Mouse (Mus musculus): Measurements from ENCODE around the gene 1700069L16Rik. TPM values are rescaled to one million over a fixed set of nuclear protein-coding genes. Genes with fewer than 3 reads are reported as not detected.

1700069L16Rik gene
- polyA plus RNA-seq, 1 experiment from 2014 or later, result not detected

DNA sequence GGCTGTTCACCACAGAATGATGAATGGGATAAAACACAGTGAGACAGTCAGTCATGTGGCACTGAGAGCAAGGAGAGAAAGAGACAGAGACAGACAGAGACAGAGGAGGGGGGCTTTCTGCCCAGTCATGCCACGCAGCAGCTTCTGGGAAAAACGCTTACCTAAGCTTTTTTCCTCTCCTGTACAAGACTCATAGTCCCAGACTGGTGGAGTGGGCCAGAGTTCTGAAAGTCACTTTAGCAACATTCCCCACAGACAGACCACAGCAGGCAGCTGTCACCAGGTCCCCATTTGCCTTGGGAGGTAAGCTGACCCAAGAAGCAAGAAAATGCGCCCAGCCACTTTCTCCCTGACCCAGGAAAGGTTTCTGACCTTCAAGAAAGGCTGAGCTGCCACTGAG, 42.1 kb downstream of the 1700069L16Rik start:
- no peak overlapping the region for H3K4me3 ChIP-seq (ENCODE audit: low read length)
- WGBS, result 68% methylated on average over 3 of the region's 3 CpGs

DNA sequence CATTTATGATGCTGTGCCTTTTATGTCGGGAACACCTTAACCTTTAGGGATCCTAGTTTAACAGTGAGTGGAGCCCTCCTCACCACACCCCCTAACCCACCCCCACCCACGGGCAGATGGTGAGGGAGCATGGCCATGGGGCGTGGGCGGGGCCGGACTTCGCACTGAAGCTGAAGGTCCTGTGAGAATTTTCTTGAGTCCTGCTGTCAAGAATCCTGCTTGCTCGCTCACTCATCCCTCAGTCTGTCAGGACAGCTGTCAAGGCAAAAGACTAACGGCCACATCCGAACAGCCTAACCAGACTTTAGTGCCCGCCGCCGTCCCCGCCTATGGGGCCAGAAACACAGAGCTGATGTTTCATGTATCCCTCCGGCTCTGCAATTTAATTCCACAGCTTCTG, 43.4 kb downstream of the 1700069L16Rik start:
- H3K4me1 ChIP-seq (replicated peaks; ENCODE audit: control insufficient read depth, insufficient read depth, low read length), result no peaks in the 10 kb centered on the region
- WGBS, result 57% methylated on average over 14 of the region's 14 CpGs
- no peaks in the 10 kb centered on the region for H3K27me3 ChIP-seq (ENCODE audit: control insufficient read depth, insufficient read depth, low read depth, low read length)
- H3K9ac ChIP-seq (ENCODE audit: low read length), result no peak overlapping the region
- H3K4me3 ChIP-seq (ENCODE audit: low read length), result no peak overlapping the region
- H3K4me2 ChIP-seq (ENCODE audit: low read depth, low read length), result no peak overlapping the region
- no peak overlapping the region for H3K27ac ChIP-seq (ENCODE audit: low read length)
- H3K36me3 ChIP-seq (ENCODE audit: control insufficient read depth, insufficient read depth, low read length), result no peaks in the 10 kb centered on the region
- no peaks in the 10 kb centered on the region for H3K9me3 ChIP-seq (ENCODE audit: control insufficient read depth, low read length)
- ATAC-seq (ENCODE audit: low read depth), result no peak

More for the DNA sequence above, 42.1 kb downstream of the 1700069L16Rik start:
- H3K27ac ChIP-seq (ENCODE audit: low read length), result no peak overlapping the region
- no peaks in the 10 kb centered on the region for H3K4me1 ChIP-seq (replicated peaks; ENCODE audit: control insufficient read depth, insufficient read depth, low read length)
- no peak for ATAC-seq (ENCODE audit: low read depth)
- no peak overlapping the region for H3K4me2 ChIP-seq (ENCODE audit: low read depth, low read length)
- H3K9ac ChIP-seq (ENCODE audit: low read length), result no peak overlapping the region
- H3K27me3 ChIP-seq (ENCODE audit: control insufficient read depth, insufficient read depth, low read depth, low read length), result no peaks in the 10 kb centered on the region
- H3K9me3 ChIP-seq (ENCODE audit: control insufficient read depth, low read length), result no peaks in the 10 kb centered on the region
- H3K36me3 ChIP-seq (ENCODE audit: control insufficient read depth, insufficient read depth, low read length), result no peaks in the 10 kb centered on the region

DNA sequence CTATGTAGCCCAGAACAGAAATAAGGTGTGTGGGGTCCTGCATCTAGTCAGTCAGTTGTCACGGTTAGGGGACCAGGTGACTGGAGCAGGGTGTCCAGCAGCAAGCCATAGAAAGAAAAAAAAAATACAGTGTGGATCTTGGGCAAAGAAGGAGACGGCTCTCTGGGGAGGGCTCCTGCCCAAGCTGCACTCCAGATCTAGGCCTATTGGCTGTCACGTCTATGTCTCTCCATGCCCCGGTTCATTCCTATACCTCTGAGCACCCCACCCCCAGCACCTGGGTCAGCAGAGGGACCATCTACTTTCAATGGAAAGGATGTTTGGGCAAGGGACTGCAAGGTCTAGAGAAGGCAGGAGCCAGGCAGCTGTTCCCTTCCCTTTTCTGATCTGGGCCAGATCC, 45.1 kb downstream of the 1700069L16Rik start:
- no peaks in the 10 kb centered on the region for H3K27me3 ChIP-seq (ENCODE audit: control insufficient read depth, insufficient read depth, low read depth, low read length)
- H3K27ac ChIP-seq (ENCODE audit: low read length), result no peak overlapping the region
- no peak for ATAC-seq (ENCODE audit: low read depth)
- H3K36me3 ChIP-seq (ENCODE audit: control insufficient read depth, insufficient read depth, low read length), result no peaks in the 10 kb centered on the region
- no peak overlapping the region for H3K4me3 ChIP-seq (ENCODE audit: low read length)
- H3K9ac ChIP-seq (ENCODE audit: low read length), result no peak overlapping the region
- 93% methylated on average over 4 of the region's 4 CpGs for WGBS
- no peaks in the 10 kb centered on the region for H3K9me3 ChIP-seq (ENCODE audit: control insufficient read depth, low read length)
- no peaks in the 10 kb centered on the region for H3K4me1 ChIP-seq (replicated peaks; ENCODE audit: control insufficient read depth, insufficient read depth, low read length)
- H3K4me2 ChIP-seq (ENCODE audit: low read depth, low read length), result no peak overlapping the region

DNA sequence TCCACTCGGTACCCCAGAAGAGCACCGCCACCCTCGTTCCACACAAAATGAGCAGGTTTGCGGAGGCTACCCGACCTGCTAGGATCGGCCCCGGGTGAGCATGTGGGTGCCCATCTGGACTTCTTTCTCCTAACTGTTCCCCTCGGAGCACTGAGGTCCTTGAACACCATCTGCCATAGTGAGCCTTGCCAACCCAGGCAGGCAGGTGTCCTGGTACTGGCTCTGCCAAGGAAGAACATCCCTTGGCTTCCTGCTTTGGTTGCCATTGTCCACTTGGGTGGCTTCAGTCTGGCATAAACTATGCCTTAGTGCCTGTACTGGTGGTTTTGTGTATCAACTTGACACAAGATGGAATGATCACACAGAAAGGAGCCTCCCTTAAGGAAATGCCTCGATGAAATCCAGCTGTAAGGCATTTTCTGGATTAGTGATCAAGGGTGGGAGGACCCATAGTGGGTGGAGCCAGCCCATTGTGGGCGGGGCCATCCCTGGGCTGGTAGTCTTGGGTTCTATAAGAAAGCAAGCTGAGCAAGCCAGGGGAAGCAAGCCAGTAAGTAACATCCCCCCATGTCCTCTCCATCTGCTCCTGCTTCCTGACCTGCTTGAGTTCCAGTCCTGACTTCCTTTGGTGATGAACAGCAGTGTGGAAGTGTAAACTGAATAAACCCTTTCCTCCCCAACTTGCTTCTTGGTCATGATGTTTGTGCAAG, 45.7 kb downstream of the 1700069L16Rik start:
- H3K4me3 ChIP-seq (ENCODE audit: low read length), result no peak overlapping the region
- no peaks in the 10 kb centered on the region for H3K4me1 ChIP-seq (replicated peaks; ENCODE audit: control insufficient read depth, insufficient read depth, low read length)
- no peak for ATAC-seq (ENCODE audit: low read depth)
- H3K9ac ChIP-seq (ENCODE audit: low read length), result no peak overlapping the region
- no peaks in the 10 kb centered on the region for H3K9me3 ChIP-seq (ENCODE audit: control insufficient read depth, low read length)
- no peak overlapping the region for H3K27ac ChIP-seq (ENCODE audit: low read length)
- 77% methylated on average over 10 of the region's 10 CpGs for WGBS
- no peaks in the 10 kb centered on the region for H3K36me3 ChIP-seq (ENCODE audit: control insufficient read depth, insufficient read depth, low read length)
- H3K4me2 ChIP-seq (ENCODE audit: low read depth, low read length), result no peak overlapping the region
- no peaks in the 10 kb centered on the region for H3K27me3 ChIP-seq (ENCODE audit: control insufficient read depth, insufficient read depth, low read depth, low read length)

DNA sequence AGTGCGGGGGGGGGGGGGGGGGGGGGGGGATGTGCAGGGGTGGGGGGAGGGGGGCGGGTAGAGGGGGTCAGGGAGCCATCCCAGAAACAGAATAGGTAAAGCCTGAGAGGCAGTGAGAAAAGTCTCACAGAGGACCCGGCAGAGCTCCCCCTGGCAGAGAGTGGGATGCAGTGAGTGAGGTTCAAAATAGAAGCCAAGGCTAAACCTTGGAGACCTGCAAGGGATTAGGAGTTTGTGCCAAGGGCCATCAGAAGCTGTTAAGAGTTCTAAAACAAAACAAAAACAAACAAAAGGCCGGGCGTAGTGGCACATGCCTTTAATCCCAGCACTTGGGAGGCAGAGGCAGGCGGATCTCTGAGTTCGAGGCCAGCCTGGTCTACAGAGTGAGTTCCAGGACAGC, 47.0 kb downstream of the 1700069L16Rik start:
- Histone ChIP-seq H3K4me3 (ENCODE audit: low read length) (no peak overlapping the region), H3K4me2 (ENCODE audit: low read depth, low read length) (no peak overlapping the region), H3K9ac (ENCODE audit: low read length) (no peak overlapping the region), H3K4me1 (replicated peaks; ENCODE audit: control insufficient read depth, insufficient read depth, low read length) (no peaks in the 10 kb centered on the region), H3K36me3 (ENCODE audit: control insufficient read depth, insufficient read depth, low read length) (no peaks in the 10 kb centered on the region), H3K27me3 (ENCODE audit: control insufficient read depth, insufficient read depth, low read depth, low read length) (no peaks in the 10 kb centered on the region), H3K27ac (ENCODE audit: low read length) (no peak overlapping the region), H3K9me3 (ENCODE audit: control insufficient read depth, low read length) (no peaks in the 10 kb centered on the region)
- 80% methylated on average over 5 of the region's 7 CpGs for whole genome bisulfite sequencing
- no peak for ATAC-seq (ENCODE audit: low read depth)

DNA sequence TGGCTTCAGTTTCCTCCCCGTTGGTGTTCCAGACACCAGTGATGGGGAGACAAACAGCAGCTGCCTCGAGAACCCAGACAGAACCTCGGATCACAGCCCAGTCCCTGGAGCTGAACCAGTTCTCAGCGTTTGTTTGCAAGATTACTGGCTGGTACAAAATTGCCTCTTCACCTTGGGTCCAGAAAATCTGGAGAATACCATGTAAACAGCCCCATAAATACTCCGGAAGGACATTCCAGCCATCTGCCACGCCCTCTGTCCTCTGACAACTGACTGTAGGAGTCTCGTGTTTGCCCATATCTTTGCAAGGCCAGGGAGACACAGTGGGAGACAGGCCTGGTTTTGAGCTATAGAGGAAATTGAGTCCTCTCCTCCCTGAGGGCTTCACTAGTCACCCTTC, 49.7 kb downstream of the 1700069L16Rik start:
- Histone ChIP-seq H3K4me2 (ENCODE audit: low read depth, low read length) (no peak overlapping the region), H3K9me3 (ENCODE audit: control insufficient read depth, low read length) (no peaks in the 10 kb centered on the region), H3K4me1 (replicated peaks; ENCODE audit: control insufficient read depth, insufficient read depth, low read length) (no peaks in the 10 kb centered on the region), H3K27me3 (ENCODE audit: control insufficient read depth, insufficient read depth, low read depth, low read length) (no peaks in the 10 kb centered on the region), H3K9ac (ENCODE audit: low read length) (no peak overlapping the region), H3K4me3 (ENCODE audit: low read length) (no peak overlapping the region), H3K27ac (ENCODE audit: low read length) (no peak overlapping the region), H3K36me3 (ENCODE audit: control insufficient read depth, insufficient read depth, low read length) (no peaks in the 10 kb centered on the region)
- WGBS, result 52% methylated on average over 7 of the region's 7 CpGs
- ATAC-seq (ENCODE audit: low read depth), result no peak

DNA sequence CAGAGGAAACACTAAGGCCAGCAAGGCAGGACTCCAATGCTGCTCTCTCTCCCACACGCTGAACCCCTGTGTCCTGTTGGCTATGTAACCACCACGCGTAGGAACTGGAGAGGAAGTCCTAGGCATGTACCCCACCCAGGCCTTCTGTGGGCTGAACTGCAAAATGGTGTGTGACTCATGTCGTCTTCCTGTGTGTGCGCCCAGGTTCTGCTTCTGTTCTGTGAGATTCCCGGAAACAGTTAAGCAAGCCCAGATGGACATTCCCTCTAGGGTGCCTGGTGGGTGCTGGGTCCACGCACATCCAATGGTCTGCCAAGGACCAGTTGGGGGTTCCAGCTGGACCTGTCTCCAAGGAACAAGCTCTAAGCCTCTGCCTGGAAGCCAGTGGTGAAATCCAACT, 52.1 kb downstream of the 1700069L16Rik start:
- peak; percentile 60; the same call in 1 of the 2 replicates for ATAC-seq (ENCODE audit: low read depth)
- H3K9me3 ChIP-seq (ENCODE audit: control insufficient read depth, low read length), result no peaks in the 10 kb centered on the region
- no peak overlapping the region for H3K27ac ChIP-seq (ENCODE audit: low read length)
- H3K27me3 ChIP-seq (ENCODE audit: control insufficient read depth, insufficient read depth, low read depth, low read length), result no peaks in the 10 kb centered on the region
- no peaks in the 10 kb centered on the region for H3K36me3 ChIP-seq (ENCODE audit: control insufficient read depth, insufficient read depth, low read length)
- H3K9ac ChIP-seq (ENCODE audit: low read length), result no peak overlapping the region
- H3K4me2 ChIP-seq (ENCODE audit: low read depth, low read length), result no peak overlapping the region
- H3K4me3 ChIP-seq (ENCODE audit: low read length), result no peak overlapping the region
- WGBS, result 73% methylated on average over 7 of the region's 7 CpGs
- H3K4me1 ChIP-seq (replicated peaks; ENCODE audit: control insufficient read depth, insufficient read depth, low read length), result no peaks in the 10 kb centered on the region

DNA sequence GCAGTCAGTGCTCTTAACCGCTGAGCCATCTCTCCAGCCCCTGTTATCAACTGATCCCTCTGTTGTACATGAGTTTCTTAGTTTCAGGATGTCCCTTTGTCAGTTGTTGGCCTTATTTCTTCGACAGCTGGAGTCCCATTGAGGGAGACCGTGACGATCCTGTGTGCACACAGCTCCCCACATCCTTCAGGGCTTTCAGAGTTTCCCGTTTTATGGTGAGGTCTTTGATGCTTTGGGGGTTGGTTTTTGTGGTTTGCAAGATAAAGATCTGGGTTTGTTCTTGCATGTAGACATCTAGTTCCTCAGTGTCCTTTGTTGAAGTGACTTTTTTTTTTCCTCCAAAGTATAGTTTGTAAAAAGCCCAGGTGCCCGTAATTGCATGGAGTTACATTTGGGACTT, 54.0 kb downstream of the 1700069L16Rik start:
- WGBS, result 70% methylated on average over 6 of the region's 6 CpGs
- H3K4me2 ChIP-seq (ENCODE audit: low read depth, low read length), result no peak overlapping the region
- no peak overlapping the region for H3K4me3 ChIP-seq (ENCODE audit: low read length)
- no peaks in the 10 kb centered on the region for H3K36me3 ChIP-seq (ENCODE audit: control insufficient read depth, insufficient read depth, low read length)
- ATAC-seq (ENCODE audit: low read depth), result no peak
- H3K9ac ChIP-seq (ENCODE audit: low read length), result no peak overlapping the region
- no peak overlapping the region for H3K27ac ChIP-seq (ENCODE audit: low read length)
- H3K27me3 ChIP-seq (ENCODE audit: control insufficient read depth, insufficient read depth, low read depth, low read length), result no peaks in the 10 kb centered on the region
- H3K4me1 ChIP-seq (replicated peaks; ENCODE audit: control insufficient read depth, insufficient read depth, low read length), result no peaks in the 10 kb centered on the region
- H3K9me3 ChIP-seq (ENCODE audit: control insufficient read depth, low read length), result no peaks in the 10 kb centered on the region

DNA sequence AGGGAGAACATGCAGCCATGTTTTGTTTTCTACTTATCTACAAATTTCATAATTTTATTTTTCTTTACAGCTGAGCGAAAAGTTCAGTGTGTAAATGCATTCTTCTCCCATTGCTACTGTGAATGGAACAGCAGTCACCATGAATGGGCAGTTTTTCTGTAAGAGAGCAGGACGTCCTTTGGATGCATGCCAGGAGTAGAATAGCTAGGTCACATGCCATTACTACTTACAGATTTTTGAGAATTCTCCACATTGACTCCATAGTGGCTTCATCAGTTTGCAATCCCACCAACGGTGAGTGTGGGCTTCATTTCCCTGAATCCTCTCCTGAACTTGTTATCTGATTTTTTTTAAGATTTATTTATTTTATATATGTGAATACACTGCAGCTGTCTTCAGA, 54.5 kb downstream of the 1700069L16Rik start:
- no peak overlapping the region for H3K9ac ChIP-seq (ENCODE audit: low read length)
- H3K4me3 ChIP-seq (ENCODE audit: low read length), result no peak overlapping the region
- no peaks in the 10 kb centered on the region for H3K27me3 ChIP-seq (ENCODE audit: control insufficient read depth, insufficient read depth, low read depth, low read length)
- H3K36me3 ChIP-seq (ENCODE audit: control insufficient read depth, insufficient read depth, low read length), result no peaks in the 10 kb centered on the region
- no peak for ATAC-seq (ENCODE audit: low read depth)
- WGBS, result 48% methylated on average over 3 of the region's 3 CpGs
- H3K27ac ChIP-seq (ENCODE audit: low read length), result no peak overlapping the region
- no peak overlapping the region for H3K4me2 ChIP-seq (ENCODE audit: low read depth, low read length)
- no peaks in the 10 kb centered on the region for H3K9me3 ChIP-seq (ENCODE audit: control insufficient read depth, low read length)
- H3K4me1 ChIP-seq (replicated peaks; ENCODE audit: control insufficient read depth, insufficient read depth, low read length), result no peaks in the 10 kb centered on the region
